Mouse (Mus musculus) heart, postnatal 25 days (tissue): ENCODE measurements around the gene Tnfsf13. TPM values are rescaled to one million over a fixed set of nuclear protein-coding genes. Genes with fewer than 3 reads are reported as not detected.
A peak's percentile ranks its signal among the peaks of the same experiment; 100 is the strongest.
"Not testable (repeated sequence)": the region's sequence is repeated elsewhere in the genome, so short reads cannot be mapped to it uniquely, and the experiment has no call there.

Experiments used
- DNase-seq: peaks from one replicate; pipeline ENCODE4 v3.0.0; 2022; ENCODE audit warnings: low spot score
- intact Hi-C: fragments of 180-260 bp; cut with DNase I; formaldehyde crosslinking; loops from one replicate; pipeline ENCODE4 v1.15.1; 2025
- total RNA-seq, 2 experiments: library from RNA; stranded (reverse); gene quantifications; 2 replicates each; pipeline ENCODE4 v1.2.3; 2021

Tnfsf13 gene
- 1 to 10 TPM; 1.6 to 2.1 TPM for total RNA-seq

DNA sequence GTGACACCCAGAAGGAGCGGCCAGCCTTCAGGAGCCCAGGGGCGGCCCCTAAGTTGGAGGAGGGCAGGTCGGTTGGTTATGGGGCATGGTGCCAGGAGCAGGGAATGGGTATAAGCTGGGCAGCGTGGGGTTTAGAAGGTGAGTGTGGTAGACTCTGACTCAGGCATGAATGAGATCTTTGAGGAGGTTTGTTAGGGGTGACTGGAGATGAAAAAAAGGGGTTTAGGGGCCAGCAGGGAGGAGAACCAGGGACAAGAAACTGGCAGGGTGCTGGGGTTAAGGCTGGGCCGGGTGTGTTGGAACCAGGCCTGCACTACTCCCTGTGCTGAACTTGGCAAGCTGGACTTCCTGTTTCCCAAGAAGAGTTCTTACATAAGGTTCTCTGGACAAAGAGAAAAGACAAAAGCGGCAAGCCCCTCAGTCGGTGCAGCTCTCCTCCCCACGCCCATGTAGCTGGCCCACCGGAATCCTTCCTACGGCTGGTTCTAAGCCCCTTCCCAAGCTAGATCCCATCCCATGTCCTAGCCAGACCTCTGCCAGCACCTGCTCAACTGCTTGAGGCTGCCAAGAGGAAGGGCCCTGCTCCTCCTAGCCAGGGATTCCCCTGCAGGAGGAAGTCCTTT lies at the start of gene Tnfsf13:
TSS of gene Tnfsf13 (minus strand) at position 259 of the 623 bp plus-strand sequence.
- intact Hi-C loops, result loop anchor here (10.0 kb wide), 1 partner anchor 189 kb away; the partner anchor contains the start of gene Tmem95
- DNase-seq, result peak; percentile 87

- intact Hi-C loops, DNase-seq: not testable (repeated sequence)
Observed at GRCm38 (mm10) chr11:69731408-69731807, 45.8 kb upstream of the Tnfsf13 start.

DNA sequence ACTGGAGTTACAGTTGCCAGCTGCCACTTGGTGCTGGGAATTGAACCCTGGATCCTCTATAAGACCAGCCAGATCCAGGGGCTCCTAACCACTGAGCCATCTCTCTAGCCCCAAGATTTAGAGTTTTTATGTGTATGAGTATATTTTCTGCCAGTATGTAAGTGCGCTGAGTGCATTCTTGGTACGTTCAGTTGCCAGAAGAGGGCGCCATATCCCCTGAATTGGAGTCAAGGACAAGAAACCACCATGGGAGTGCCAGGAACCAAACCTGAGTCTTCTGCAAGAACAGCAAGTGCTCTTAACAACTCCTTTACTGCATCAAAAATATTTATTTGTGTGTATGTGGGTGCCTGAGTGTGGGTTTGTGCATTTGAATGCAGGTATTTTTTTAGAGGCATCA lies 43.5 kb upstream of the Tnfsf13 start:
- DNase-seq, result no peak
- intact Hi-C loops, result loop anchor here (2.0 kb wide), 1 partner anchor 148 kb away; no protein-coding TSS in a partner anchor

- DNase-seq, result no peak
- intact Hi-C loops, result no loop called here
Observed at GRCm38 (mm10) chr11:69725951-69726350, 40.4 kb upstream of the Tnfsf13 start.

DNA sequence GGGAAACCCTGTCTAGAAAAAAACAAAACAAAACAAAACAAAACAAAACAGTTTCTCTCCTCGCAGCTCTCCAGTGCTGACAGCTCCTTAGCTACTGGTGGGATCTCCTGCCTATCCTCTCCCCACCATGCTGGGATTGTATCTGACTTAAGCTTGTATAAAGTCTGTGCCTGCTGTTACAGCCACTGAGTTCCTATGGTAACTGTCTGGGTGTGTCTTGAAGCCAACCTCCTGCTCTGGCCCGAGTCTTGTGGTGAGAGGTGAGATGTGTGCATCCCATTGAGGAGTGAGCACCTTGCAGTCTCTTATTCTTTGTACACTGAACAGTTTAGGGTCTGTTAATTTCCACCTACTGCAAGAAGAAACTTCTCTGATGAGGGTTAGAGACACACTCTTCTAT lies 37.5 kb upstream of the Tnfsf13 start:
- DNase-seq, result no peak
- intact Hi-C loops, result no loop called here

- intact Hi-C loops, result no loop called here
- no peak for DNase-seq
Observed at GRCm38 (mm10) chr11:69720852-69721251, 35.3 kb upstream of the Tnfsf13 start.

GRCm38 (mm10) chr11:69719423-69719822 lies 33.8 kb upstream of the Tnfsf13 start:
- DNase-seq, result no peak
- intact Hi-C loops, result no loop called here

DNA sequence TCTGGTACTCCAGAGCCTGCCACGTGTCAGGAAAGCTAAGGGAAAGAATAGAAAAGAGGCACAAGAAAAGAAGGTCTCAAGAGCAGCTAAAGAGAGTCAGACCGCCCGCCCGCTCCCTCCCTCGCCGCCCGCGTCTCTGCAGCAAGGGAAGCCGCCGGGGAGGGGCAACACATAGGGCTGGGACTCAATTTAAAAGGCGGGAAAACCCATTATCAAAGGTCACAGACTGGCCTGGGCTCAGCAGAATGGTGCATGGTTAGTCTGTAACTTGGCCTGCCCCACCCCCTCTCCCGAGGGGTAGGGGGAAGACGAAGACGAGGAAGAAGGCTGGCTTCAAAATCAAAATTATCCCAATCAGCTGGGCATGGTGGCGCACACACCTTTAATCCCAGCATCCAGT lies 33.1 kb upstream of the Tnfsf13 start:
- intact Hi-C loops, result no loop called here
- DNase-seq, result no peak

DNA sequence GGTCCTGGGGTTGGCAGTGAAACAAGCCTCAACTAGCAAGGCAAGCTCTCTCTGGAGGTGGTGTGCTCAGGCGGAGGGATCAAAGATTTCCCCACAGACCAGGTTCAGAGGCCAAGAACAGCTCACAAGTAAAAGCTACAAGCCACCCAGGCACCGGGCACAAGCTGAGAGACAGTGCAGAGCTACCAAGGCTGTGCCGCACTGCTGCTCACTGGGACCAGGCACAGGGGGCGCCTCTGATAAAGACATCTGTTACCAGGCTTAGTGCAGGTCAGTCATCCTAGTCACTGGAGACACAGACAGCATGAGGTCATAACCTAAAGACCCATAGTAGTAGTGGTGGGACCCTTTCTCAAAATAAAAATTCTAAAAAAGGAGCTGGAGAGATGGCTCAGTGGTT lies 31.4 kb upstream of the Tnfsf13 start:
- intact Hi-C loops, result loop anchor here (2.0 kb wide), 1 partner anchor 34 kb away; the partner anchor contains the start of gene Senp3
- no peak for DNase-seq

DNA sequence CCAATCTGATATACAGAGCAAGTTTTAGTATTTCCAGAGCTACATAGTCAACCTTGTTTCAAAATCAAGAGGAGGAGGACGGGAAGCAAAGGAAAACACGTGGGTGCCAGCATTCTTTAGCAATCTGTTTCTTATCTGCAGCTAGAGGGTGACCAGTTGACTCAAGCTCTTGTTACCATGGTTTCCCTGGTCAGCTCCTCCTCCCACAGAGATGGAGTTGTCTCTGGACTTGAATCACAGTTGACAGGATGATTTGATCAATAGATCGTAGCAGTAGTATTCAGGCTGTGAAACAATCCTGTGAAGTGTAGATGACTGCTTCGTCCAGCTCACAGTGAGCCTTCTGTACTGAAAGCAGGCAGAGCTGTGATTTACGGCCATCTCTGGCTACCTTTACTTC lies 30.3 kb upstream of the Tnfsf13 start:
- no peak for DNase-seq
- intact Hi-C loops, result loop anchor here (2.0 kb wide), 1 partner anchor 33 kb away; the partner anchor contains the start of gene Senp3

- intact Hi-C loops, result no loop called here
- DNase-seq, result no peak
Observed at GRCm38 (mm10) chr11:69715482-69715881, 29.9 kb upstream of the Tnfsf13 start.

DNA sequence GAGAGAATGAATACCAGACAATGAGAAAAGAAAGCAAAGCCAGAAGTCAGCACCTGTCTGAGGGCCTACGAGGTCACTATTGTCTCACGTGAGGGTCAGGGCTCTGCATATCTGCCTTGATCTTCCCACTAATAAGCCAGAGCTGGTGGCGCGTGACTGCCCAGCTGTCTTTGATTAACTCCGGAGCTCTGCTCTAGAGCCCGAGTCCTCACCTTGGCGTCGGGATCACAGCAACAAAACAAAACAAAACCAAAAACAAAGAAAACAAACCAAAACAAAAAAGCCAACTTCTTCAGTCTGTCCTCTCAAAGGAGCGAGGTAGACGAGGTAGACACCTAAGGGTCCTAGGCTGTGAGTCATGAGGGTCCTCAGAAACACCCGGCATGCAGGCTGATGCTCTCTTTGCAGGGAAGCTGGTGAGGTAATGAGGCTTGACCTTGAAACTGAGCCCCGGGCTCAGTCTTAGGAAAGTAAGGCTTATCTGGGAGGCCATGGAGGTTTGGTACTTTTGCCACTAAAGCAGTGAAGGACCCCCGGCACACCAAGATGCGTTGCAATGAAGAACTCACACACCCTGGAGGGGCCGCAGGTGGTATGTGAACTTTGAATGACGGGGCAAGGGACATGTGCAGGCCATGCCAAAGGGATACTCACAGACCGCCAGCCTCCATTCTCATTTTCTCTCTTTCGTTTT lies 29.2 kb upstream of the Tnfsf13 start:
- intact Hi-C loops, result no loop called here
- DNase-seq, result no peak

DNA sequence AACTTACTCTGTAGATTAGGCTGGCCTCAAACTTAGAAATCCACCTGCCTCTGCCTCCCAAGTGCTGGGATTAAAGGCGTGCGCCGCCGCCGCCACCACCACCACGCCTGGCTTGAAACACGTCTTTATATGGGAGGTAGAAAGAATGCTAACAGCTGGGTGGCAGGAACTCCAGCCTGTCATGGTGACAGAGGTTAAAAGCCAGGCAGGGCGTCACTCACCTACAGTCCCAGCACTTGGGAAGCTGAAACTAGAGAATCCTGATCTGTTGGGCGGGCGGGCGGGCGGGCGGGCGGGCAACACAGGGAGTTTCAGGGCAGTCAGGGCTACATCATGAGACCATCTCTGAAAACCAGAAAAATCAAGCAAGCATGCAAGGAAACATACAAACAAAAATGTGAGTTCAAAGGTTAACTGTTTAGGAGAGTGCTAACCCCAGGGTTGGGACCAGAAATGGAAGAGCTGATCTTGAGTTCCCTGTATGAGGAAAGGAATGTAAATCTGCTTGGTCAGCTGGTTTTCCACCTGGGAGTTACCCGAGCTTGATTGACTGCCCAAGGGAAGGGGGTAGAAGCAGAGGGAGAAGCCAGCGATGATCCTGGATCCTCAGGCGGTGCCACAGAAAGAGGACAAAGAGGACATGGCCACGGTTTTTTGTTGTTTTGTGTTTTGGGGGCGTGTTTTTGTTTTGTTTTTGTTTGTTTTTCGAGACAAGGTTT lies 27.5 kb upstream of the Tnfsf13 start:
- no peak for DNase-seq
- intact Hi-C loops, result no loop called here

- intact Hi-C loops, result no loop called here
- DNase-seq, result no peak
Observed at GRCm38 (mm10) chr11:69711082-69711481, 25.5 kb upstream of the Tnfsf13 start.

GRCm38 (mm10) chr11:69710470-69710869 lies 24.9 kb upstream of the Tnfsf13 start:
- intact Hi-C loops, result no loop called here
- no peak for DNase-seq

DNA sequence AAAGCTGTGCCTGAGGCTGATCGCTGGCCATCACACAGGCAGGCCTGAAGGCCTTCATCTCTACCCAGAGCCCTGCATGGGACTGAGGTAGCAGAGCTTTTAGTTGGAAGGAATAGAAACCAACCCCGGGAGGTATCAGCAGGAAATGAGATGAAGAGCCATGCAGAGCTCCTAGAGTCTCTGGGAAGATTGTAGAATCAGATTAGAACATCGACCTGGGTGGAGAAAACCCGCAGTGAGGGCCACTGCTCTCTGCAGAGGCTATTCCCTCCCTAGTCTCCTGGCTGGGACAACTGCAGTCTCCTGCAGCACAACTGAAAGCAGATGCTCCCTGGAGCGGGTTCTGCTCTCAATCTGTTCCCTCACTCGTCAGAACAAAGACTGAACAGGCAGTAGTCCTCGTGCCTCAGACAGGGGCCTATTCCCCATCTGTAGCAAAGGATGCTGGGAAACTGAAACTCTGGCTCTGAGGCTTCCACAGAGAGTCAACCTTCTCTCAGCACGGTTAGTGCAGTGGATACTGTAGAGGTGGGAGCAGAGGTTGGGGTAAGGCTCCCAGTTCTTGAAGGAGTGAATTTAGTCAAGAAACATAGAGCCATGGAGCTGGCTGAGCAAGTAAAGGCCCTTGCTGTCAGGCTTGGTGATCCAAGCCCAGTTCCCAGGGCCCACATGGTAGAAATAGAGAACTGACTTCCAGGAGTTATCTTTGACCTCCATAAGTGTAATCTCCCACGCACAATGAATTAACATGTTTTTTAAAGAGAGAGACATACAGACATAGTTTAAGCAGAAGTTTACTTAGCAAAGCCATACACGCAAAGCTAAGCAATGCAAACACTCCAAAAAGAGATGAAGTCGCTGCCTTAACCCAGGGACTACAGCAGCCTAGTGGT lies 24.2 kb upstream of the Tnfsf13 start:
- no peak for DNase-seq

GRCm38 (mm10) chr11:69708614-69709265 lies 23.2 kb upstream of the Tnfsf13 start:
- intact Hi-C loops, result no loop called here
- no peak for DNase-seq

More for the DNA sequence above, 24.2 kb upstream of the Tnfsf13 start:
- intact Hi-C loops, result no loop called here

GRCm38 (mm10) chr11:69707873-69708381 lies 22.3 kb upstream of the Tnfsf13 start:
- intact Hi-C loops, result no loop called here
- no peak for DNase-seq

DNA sequence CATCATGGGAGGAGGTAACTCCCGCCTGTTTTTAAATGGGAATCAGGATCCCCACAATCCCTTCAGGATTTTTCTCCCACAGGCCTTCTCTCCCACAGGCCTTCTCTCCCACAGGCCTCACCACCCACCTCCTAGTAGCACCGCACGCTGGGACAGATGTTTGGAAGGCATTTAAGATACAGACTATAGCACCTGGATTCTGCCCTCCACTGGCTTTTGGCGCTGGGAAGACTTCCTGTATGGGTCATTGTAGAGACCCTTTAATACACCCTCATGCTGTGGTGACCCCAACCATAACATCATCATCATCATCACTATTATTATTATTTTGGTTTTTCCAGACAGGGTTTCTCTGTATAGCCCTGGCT lies 21.9 kb upstream of the Tnfsf13 start:
- no peak for DNase-seq
- intact Hi-C loops, result no loop called here
